Mouse (Mus musculus): ENCODE data around the gene Ola1. TPM values are rescaled to one million over a fixed set of nuclear protein-coding genes. Genes with fewer than 3 reads are reported as not detected.

Gene Ola1
- 100 to 1,000 TPM; 116 to 117 TPM for total RNA-seq (2021)

DNA sequence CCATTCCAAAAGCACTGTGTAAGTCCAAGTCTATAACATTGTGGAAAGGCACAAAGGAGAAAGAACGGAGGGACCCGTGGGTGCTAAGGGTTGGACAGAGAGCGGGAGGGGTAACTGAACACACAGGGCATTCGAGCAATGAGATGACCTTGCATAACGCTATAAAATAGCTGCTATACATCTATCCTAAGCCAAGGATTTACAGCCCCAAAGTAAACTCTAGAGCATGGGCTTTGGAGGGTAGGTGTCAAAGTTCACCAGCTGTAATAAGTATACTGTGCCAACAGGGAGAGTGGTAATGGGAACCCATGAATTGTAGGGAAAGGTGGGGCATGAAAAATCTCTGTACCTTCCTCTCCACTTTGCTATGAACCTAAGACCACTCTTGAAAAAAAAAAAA is at the start of gene Ola1:
Gene Ola1, minus strand, starts transcription at position 12 of the 400 bp plus-strand sequence.
- no peak for DNase-seq (ENCODE audit: extremely low spot score in 1 of 2, low spot score in 1 of 2)

DNA sequence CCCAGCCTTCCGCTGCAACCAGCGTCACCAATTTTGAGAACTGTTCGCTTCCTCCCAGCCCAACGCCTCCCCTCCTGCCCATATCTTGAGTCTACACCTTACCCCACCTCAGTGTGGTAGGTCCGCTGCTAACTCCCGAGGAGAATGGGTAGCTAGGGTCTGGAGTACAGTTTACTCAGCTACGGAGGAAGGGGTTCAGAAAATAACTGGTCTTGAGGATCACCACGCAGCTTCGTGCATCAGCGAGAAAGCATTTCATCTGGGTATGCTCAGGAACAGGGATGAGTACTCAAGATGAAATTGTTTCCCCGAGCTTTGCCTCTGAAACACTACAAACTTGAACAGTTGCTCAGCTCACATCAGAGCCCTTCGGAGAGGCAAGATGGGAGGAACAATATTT is 49.6 kb upstream of the Ola1 start:
- no peak for DNase-seq (ENCODE audit: extremely low spot score in 1 of 2, low spot score in 1 of 2)

DNA sequence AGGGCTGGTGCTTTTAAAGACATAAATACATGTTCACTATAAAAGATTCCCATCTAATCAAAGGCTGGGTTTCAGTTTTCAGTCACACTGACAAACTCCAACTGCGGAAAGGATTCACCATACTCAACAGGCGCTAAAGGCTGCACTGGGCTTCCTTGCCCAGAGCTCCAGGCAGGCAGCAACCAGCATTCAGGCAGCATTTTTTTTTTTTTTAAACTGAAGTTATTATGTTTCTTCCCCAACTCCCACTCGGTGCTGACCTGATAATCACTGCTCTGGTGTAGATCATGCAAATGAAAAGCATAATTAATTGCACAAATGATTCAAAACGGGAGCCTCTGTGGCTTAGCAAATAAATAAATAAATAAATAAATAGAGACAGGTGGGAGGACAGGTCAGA is 49.1 kb upstream of the Ola1 start:
- DNase-seq (ENCODE audit: extremely low spot score in 1 of 2, low spot score in 1 of 2) = no peak

DNA sequence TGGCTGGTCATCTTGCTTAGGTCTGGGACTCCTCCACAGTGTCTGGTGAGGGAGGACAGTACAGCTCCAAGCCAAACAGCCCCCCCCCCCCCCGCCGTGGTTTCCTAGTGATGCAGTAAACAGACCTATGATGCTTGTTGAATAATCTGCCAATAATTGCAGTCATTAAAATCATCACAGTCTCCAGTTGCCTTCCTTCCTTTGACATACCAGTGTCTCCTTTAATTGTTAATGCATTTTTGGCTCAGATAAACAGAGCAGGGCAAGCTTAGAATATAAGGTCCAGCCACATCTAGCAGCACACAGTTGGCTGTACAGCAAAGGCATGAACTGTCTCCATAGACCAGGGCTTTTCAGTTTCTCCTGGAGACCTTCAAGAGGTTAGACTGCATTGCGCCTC is 48.5 kb upstream of the Ola1 start:
- DNase-seq (ENCODE audit: extremely low spot score in 1 of 2, low spot score in 1 of 2) = no peak

DNA sequence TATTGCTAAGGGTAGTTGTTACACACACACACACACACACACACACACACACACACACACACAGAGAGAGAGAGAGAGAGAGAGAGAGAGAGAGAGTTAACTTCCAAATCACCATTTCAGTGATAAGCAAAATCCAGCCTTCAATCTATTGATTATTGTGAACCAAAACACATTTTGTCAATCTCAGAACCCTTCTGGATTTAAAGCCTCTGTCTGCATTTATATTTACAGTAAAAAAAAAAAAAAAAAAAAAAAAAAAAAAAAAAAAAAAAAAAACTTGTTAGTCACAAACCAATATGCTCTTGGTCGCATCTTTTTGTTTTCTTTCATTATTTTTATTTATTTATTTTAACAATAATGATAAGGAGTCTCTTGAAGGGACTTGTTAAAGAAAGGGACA is 47.9 kb upstream of the Ola1 start:
- DNase-seq (ENCODE audit: extremely low spot score in 1 of 2, low spot score in 1 of 2) = no peak

DNA sequence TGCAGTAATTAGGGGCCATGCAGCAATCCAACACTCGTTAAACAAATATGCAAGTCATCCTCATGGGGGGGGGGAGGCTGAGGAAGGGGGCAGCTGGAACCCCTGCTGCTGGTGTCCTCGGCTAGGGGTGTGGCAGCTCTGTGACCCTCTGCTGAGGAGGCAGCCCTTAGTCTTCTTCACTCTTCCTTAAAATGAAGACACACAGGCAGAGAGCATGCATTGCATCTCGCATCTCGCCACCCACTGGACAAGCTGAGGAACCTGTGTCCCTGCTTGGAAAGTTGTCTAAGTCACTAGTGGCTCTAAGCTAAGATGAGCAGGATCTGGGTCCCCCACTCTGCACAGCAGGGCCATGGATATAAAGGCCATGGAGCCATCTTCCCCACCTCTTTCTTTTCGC is 47.3 kb upstream of the Ola1 start:
- no peak for DNase-seq (ENCODE audit: extremely low spot score in 1 of 2, low spot score in 1 of 2)

DNA sequence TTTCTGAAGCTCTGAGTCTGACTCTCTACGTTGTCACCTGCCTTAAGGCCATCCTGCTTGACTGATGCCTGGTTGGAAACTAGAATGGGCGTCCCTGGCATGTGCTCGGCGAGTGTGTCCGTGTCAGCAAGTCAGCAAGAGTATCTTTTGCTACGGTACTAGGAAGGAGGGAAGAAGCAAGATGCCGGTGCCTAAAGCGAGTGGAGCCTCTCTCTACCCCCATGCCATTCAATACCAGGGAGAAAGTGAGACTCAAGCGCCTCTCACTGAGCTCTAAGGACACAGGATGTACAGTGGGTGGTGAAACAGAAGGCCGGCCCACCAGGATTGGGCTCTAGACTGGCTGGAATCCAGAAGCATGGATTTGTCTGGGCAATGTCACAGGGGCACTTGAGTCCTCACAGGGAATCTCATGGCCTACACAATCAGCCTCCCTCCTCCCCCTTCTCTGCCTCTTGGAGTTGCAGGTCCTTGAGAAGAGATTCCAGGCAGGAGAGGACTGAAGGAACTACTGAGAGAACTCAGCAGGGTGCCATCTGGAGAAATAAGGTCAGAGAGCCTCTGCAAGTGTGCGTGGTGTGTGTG is 46.0 kb upstream of the Ola1 start:
- DNase-seq (ENCODE audit: extremely low spot score in 1 of 2, low spot score in 1 of 2) = no peak

DNA sequence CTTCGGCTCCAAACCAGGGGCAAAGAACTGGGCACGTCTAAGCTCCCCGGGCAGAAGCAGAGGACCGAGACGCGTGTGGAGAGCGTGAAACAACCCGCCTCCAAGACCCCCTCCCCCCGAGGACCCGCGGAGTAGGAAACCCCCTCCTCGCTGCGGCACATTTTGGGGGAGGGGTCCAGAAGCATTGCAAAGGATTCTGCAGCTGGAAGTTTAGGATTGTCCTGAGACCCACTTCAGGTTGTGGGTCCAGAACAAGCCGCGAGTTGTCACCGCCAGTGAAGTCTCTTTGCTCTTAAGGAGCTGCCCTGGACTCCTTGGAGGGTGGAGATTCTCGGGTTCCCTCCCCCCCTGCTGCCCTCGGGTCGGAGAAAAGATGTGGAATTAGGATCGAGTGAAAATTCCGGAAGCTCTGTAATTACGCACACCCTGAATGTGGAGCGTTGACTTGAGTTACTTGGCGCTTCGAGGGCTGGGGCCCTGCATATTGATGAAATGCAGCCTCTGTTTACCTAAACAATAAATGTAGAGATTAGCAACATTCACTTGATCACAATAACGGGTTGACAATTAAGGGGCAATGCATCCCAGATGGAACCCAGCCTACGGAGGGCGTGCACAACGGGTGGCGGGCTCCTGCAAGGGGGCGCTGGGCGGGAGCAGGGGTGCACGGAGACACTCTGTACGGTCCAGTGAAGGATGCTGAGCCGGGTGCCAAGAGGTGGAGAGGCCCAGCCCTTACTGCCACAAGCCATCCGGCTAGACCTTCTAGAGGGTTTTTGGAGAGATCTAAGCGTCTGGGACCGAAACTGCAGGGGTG is 45.3 kb upstream of the Ola1 start:
- DNase-seq (ENCODE audit: extremely low spot score in 1 of 2, low spot score in 1 of 2) = no peak

DNA sequence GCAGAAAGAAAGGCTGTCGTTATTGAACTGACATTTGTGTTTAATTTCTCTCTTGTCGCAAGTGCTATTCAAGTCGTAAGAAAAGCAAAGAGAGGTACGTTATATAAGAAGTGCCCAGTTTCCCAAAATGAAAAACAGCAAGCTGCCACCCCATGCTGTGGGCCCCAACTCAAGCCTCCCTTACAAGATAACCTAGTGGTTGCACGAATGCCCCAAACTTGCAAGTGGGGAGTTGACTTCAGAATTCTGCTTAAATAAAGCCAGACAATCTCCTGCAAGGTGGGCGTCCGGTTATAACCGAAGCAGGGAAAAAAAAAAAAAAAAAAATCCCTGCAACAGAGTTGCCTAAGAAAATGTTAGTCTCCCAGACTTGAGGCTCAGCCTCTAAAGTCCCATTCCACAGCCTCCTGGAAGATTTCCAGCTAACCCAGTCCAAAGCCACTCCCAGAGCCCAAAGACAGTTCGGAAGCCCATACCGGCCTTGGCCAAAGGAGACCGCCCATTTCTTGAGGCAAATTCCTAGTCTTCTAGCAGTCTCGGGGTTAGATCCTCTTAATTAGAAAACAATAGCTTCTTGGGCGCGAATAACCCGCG is 44.5 kb upstream of the Ola1 start:
- no peak for DNase-seq (ENCODE audit: extremely low spot score in 1 of 2, low spot score in 1 of 2)

DNA sequence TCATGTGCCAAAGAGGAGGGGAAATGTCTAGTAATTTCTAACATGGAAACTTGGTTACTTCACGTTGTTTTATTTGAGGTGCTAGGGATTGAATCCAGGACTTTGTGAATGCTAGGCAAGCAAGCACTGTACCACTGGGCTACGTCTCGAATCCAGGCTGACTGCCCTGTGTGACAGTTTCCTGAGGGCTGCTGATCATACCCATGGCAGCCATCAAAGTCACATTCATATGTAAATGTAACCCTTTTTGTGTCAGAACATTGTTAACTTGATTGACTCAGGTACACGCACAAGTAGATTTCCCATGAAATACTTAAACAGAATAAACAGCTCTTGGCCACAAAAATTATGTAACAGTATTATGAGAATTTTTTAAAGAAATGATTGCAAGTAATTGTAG is 30.0 kb upstream of the Ola1 start:
- DNase-seq (ENCODE audit: extremely low spot score in 1 of 2, low spot score in 1 of 2) = no peak

DNA sequence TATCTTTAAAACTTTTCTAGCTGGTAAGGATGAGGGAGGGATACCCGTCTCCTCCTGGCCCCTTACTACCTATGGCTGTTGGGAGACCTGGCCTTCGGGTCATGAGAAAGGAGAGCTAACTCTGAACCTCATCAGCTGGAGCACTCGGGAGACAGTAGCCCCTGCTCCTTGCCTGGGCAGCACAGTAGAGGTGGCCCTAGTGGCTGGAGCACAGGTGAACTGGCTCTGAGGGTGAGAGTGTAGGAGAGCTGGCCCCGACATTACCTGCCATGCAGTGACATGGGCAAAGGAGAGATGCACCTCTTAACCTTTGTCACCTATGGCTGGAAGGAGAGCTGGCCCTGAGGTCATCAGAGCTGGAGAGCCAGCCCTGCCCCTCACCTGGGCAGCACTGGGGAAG is 22.6 kb upstream of the Ola1 start:
- no peak for DNase-seq (ENCODE audit: extremely low spot score in 1 of 2, low spot score in 1 of 2)

DNA sequence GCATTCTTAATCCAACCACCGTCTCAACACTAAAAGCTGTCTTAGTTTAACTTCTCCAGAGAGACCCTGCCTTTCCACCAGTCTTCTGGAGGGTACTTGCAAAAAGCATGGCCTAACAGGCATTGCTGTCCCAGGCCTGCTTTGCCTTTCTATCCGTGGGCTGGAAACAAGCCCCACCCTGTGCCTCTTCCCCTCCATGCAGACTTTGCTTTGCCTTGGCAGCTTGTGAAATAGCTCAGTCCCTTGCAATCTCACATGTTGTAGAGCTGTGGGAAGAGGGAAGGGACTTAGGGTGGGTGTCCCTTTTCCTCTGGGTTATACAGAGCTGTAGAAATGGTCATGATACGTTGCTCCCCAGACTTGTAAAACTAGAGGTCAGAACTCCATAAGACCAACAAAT is 12.4 kb upstream of the Ola1 start:
- no peak for DNase-seq (ENCODE audit: extremely low spot score in 1 of 2, low spot score in 1 of 2)

DNA sequence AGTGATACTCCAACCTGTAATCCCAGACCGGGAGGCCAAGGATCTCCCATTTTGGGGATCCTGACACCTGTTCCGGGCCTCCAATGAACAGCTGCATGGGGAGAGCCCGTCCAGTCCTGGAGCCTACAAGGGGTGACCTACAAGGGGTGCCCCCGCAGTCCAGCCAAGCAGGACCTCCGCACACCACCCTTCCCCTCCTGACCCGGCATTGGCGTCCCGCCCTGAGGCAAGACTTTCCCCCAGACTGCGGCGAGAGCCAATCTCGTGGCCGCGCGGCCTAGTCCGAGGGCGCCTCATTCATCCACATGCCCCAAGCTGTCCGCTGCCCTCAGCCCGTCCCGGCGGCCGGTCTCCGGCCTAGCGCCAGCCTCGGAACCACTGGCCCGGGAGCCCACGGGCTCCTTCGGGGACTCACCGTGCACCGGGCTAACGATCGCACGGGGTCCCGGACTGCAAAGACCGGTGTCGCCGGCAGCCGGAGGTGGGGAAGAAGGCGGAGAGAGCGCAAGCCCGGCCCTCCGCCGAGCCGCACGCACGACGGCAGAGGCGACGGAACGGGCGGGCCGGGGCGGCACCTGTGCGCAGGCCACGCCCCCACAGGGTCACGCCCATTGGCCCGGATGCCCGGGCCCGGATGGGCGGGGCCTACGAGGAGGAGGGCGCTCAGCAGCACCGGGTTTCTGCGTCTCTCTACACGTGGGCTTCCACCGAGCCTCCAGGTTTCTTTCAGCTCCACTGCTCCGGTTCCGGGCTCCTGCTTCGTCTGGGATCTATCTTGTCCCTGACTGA is 4.7 kb downstream of the Ola1 start:
- DNase-seq (ENCODE audit: extremely low spot score in 1 of 2, low spot score in 1 of 2) = peak; percentile 83 to 84

DNA sequence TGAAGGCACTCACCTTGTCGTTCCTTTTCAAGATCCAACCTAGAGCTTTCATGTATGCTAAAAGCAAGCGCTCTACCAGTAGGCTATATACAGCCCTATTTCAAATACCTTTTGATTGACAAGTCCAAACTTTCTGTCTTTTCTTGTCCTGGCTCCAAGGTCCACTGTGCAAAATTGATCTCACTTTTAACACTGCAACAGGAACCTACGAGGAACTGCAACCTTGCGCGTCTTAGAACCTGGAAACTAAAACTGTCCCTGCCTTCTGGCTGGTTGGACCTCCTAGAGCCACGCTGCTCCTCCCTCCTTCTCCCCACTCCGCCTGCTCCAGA is 5.2 kb downstream of the Ola1 start:
- DNase-seq (ENCODE audit: extremely low spot score in 1 of 2, low spot score in 1 of 2) = no peak

DNA sequence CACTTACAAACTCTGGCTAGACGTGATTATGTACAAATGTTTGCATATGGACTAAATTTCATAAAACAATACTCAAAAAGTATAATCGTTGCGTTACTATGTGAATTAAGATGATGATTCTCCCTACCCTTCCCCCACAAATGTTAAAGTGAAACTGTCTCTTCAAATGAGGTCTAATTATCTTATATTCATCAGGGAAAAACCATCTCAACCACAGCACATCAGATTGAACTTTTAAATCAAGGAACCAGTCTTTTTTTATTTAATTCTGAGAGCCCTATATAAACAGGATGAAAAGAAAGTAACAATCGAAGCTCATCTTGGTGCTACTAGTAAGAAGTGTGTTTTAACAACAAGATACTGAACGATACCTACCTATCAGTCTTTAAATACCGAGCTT is 14.4 kb downstream of the Ola1 start:
- no peak for DNase-seq (ENCODE audit: extremely low spot score in 1 of 2, low spot score in 1 of 2)

DNA sequence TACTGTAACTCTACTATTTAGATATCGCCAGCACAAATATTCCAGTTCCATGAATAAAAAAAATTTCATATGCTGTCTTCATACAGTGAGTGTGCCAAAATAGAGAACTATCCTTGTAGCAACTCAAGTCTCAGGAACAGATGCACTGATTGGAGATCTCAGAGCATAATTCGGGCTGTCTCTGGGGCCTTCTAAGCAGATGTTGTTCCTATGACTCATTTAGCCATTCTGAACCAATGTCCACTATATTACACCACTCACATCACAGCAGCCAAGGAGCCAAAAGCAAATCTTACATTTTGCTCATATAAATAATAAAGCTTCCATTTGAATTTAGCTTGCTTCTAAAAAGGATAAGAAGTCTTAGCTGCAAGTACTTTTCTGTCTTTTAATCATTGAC is 30.2 kb downstream of the Ola1 start:
- DNase-seq (ENCODE audit: extremely low spot score in 1 of 2, low spot score in 1 of 2) = no peak

DNA sequence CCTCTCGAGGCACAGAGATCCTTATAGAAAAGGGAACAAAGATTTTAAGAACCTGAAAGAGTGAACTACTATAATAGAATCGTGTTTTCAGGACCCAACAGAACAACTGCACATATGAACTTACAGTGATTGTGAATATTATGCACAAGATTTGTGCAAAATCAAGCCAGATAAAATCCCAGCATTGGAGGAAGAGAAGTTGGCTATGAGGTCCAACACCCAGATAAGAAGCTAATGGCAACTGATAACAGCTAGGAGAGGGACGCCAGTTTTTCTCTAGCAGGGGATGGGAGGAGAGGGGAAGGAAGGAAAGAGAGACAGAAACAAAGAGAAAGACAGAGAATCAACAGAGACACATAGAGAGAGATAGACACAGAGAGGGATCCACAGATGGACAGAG is 33.5 kb downstream of the Ola1 start:
- no peak for DNase-seq (ENCODE audit: extremely low spot score in 1 of 2, low spot score in 1 of 2)

DNA sequence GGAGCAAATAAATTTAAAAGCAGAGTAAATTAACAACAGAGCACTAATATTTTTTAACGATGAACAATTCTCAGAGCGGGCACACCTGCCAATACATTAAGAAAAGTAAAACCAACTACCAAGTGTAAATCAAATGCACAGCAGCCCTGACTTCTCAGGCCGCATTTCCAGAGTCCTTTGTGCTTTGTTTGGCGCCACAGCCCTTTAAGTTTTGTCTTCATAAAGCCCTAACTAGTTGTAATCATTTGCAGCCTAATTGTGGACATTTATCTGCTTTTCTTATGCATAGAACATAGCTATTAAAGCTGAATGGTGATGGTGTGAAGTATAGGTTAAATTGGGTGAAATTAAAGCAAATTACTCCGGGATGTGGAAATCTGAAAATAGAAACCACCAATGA is 49.2 kb downstream of the Ola1 start:
- DNase-seq (ENCODE audit: extremely low spot score in 1 of 2, low spot score in 1 of 2) = no peak

DNA sequence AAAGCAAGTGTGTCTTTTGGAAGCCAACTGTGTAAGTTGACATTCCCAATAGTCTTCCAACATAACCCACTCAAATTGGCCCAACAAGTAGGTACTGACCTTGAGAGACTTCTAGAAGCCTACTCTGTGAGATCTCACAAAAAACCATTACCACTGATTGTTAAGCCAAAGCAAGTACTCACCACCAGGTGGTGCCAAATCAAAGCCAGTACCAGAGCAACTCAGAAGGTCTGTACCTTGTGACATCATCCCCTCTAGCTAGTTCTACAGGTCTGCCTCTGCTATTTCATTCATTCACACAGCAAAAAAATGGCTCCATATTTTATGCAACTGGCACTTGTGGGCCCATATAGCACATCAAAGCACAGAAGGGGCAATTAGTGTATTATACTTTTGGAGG is 51.6 kb downstream of the Ola1 start:
- DNase-seq (ENCODE audit: extremely low spot score in 1 of 2, low spot score in 1 of 2) = peak in 1 of 2 experiments; percentile 51

DNA sequence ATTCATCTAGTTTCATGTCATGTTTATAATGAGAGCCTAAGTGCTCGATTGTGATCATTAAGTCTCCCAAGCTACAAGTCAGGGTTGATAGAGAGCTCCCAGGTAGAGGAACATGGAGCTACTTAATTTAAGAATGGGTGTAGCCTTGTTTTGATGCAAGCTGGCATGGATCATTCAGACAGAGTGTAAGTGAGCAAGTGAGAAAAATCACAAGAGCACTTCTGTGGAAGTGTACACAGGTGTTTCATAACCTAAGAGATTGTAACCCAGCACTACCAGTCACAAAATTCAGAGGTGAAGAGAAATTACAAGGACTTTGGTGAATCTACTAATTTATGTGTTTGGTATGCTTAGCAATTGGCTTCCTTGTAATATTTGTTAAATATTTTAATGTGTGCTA is 54.1 kb downstream of the Ola1 start:
- DNase-seq (ENCODE audit: extremely low spot score in 1 of 2, low spot score in 1 of 2) = no peak

DNA sequence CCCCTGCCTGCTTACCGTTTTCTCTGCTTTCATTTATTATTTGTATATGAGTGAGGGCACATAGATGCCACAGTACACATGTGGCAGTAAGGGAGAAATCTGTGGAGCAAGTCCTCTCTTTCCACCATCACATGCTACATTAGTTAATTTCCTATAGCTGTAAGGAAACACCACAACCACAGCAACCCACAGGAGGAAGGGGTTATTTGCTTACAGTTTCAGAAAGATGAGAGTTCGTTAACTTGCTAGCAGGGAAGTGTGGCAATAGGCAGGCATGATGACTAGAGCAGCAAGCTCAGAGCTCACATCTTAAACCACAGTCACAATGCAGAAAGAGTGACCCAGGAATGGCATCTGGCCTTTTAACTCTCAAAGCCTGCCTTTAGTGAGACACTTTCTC is 58.0 kb downstream of the Ola1 start:
- no peak for DNase-seq (ENCODE audit: extremely low spot score in 1 of 2, low spot score in 1 of 2)

Data from layer of hippocampus, postnatal 25 days (tissue).